In the genomic region with DNA sequence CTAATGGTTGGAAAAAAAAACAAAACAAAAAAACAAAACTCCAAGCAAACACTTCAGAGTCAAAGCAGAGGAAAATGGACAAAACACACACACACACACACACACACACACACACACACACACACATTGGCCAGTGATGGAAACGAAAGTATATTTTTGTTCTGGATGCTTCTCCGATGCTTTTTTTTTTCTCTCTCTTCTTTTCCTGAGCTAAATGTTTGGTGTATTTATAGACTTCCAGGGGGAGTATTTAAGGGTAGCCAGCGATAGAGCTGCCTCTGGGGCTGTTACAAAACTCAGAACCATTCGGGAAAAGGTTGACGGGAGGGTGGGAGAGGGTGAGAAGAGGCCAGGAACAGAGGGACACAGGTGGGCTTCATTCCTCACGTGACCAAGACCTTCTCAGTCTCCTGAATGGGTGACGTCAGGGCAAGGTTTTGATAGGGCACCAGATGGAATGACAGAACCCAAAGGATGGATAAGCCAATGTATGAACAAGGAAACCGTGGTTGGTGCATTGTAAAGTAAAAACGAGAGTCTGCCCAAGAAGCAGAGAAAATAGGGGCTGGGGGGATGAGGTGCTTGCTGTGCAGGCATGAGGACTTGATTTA, we compare ENCODE assay signal across 14 mouse cellular contexts. TPM values are rescaled to one million over a fixed set of nuclear protein-coding genes. Genes with fewer than 3 reads are reported as not detected.
A peak's percentile ranks its signal among the peaks of the same experiment; 100 is the strongest.
DNase-seq lines count a peak whose midpoint lies in the region; ATAC-seq and TF ChIP-seq lines count a peak whose summit lies in the region.
"Had no signal": no experiment of that assay in that cellular context is flagged by ENCODE, and none has a peak within 500 bp of the region (broad histone marks: within the 10 kb centered on the region; RNA-seq: fewer than 3 reads in every experiment).

No protein-coding gene starts in this region.

- no peaks in the 10 kb centered on the region for H3K9me3 ChIP-seq in heart, embryonic 13.5 days
- H3K9me3 ChIP-seq in lung, embryonic 15.5 days, result no peaks in the 10 kb centered on the region
- no peaks in the 10 kb centered on the region for H3K9me3 ChIP-seq in heart, postnatal 0 days (replicated peaks; ENCODE audit: control insufficient read depth, low read length)
- no peaks in the 10 kb centered on the region for H3K9me3 ChIP-seq in stomach, embryonic 16.5 days (replicated peaks; ENCODE audit: control insufficient read depth, low read length)
- H3K9me3 ChIP-seq: embryonic facial prominence, embryonic 13.5 days; liver, embryonic 15.5 days had no signal

- H3K27ac ChIP-seq in heart, embryonic 13.5 days (replicated peaks), result peak overlapping the region; percentile 98
- peak overlapping the region; percentile 81 for H3K27ac ChIP-seq in lung, embryonic 15.5 days
- peak overlapping the region; percentile 98 for H3K27ac ChIP-seq in heart, postnatal 0 days (ENCODE audit: low read depth)
- H3K27ac ChIP-seq in stomach, embryonic 16.5 days (ENCODE audit: low read length), result 0 out of 2 replicates have a peak overlapping the region, but pooled peaks have one; percentile 10
- H3K27ac ChIP-seq: embryonic facial prominence, embryonic 13.5 days; liver, embryonic 15.5 days had no signal

- no peak for DNase-seq in heart, postnatal 4 days
- no peak for DNase-seq in lung, adult 18-20 months
- DNase-seq in heart, postnatal 0 days (ENCODE audit: low spot score), result peak; percentile 62
- DNase-seq in T-cell, adult 2 months (ENCODE audit: low spot score), result no peak
- DNase-seq: cerebellum, postnatal 14 days; kidney, adult 18-20 months; left cerebral cortex, postnatal 4 days had no signal

- no peak overlapping the region for H3K4me2 ChIP-seq in heart, embryonic 13.5 days
- H3K4me2 ChIP-seq in lung, embryonic 15.5 days, result no peak overlapping the region
- no peak overlapping the region for H3K4me2 ChIP-seq in heart, postnatal 0 days (ENCODE audit: low read depth, low read length)
- H3K4me2 ChIP-seq in stomach, embryonic 16.5 days (ENCODE audit: low read depth, low read length), result no peak overlapping the region
- H3K4me2 ChIP-seq: embryonic facial prominence, embryonic 13.5 days; liver, embryonic 15.5 days had no signal

- no peak for TF ChIP-seq CTCF in heart, postnatal 0 days (IDR thresholded peaks at IDR 0.05; ENCODE audit: low read depth)

- no peaks in the 10 kb centered on the region for H3K27me3 ChIP-seq in heart, embryonic 13.5 days (replicated peaks)
- H3K27me3 ChIP-seq in lung, embryonic 15.5 days, result no peaks in the 10 kb centered on the region
- no peaks in the 10 kb centered on the region for H3K27me3 ChIP-seq in heart, postnatal 0 days (ENCODE audit: control insufficient read depth, insufficient read depth, low read length)
- H3K27me3 ChIP-seq in stomach, embryonic 16.5 days (ENCODE audit: control insufficient read depth, insufficient read depth, low read length), result no peaks in the 10 kb centered on the region
- H3K27me3 ChIP-seq: CH12.LX; embryonic facial prominence, embryonic 13.5 days; liver, embryonic 15.5 days; Patski had no signal

- H3K9ac ChIP-seq in heart, embryonic 13.5 days, result peak overlapping the region; percentile 24; the same call in 1 of the 2 replicates
- no peak overlapping the region for H3K9ac ChIP-seq in lung, embryonic 15.5 days
- H3K9ac ChIP-seq in heart, postnatal 0 days (replicated peaks; ENCODE audit: low read depth, low read length), result no peak overlapping the region
- H3K9ac ChIP-seq in stomach, embryonic 16.5 days (ENCODE audit: low read length), result no peak overlapping the region
- H3K9ac ChIP-seq: embryonic facial prominence, embryonic 13.5 days; liver, embryonic 15.5 days had no signal

- no peak for ATAC-seq in heart, embryonic 13.5 days (ENCODE audit: extremely low read depth, insufficient number of reproducible peaks, low FRiP score, low TSS enrichment)
- no peak for ATAC-seq in lung, embryonic 15.5 days (ENCODE audit: borderline replicate concordance, extremely low read depth, low FRiP score, low TSS enrichment)
- no peak for ATAC-seq in heart, postnatal 0 days (ENCODE audit: insufficient read depth, low read depth)
- no peak for ATAC-seq in stomach, embryonic 16.5 days (ENCODE audit: insufficient read depth, low FRiP score)
- ATAC-seq: Patski had no signal

- no peaks in the 10 kb centered on the region for H3K36me3 ChIP-seq in heart, embryonic 13.5 days
- H3K36me3 ChIP-seq in lung, embryonic 15.5 days, result no peaks in the 10 kb centered on the region
- no peaks in the 10 kb centered on the region for H3K36me3 ChIP-seq in heart, postnatal 0 days (replicated peaks; ENCODE audit: control insufficient read depth, insufficient read depth, low read length)
- H3K36me3 ChIP-seq in stomach, embryonic 16.5 days (ENCODE audit: control insufficient read depth, insufficient read depth, low read length), result no peaks in the 10 kb centered on the region
- H3K36me3 ChIP-seq: embryonic facial prominence, embryonic 13.5 days; liver, embryonic 15.5 days had no signal

- 52% methylated on average over 9 of the region's 9 CpGs for WGBS in heart, embryonic 13.5 days
- WGBS in lung, embryonic 15.5 days, result 74% methylated on average over 9 of the region's 9 CpGs
- WGBS in heart, postnatal 0 days, result 34% methylated on average over 9 of the region's 9 CpGs
- 68% methylated on average over 9 of the region's 9 CpGs for WGBS in stomach, embryonic 16.5 days

- no peak overlapping the region for H3K4me3 ChIP-seq in heart, embryonic 13.5 days
- H3K4me3 ChIP-seq in lung, embryonic 15.5 days, result no peak overlapping the region
- no peak overlapping the region for H3K4me3 ChIP-seq in heart, postnatal 0 days (ENCODE audit: low read depth, low read length)
- no peak overlapping the region for H3K4me3 ChIP-seq in stomach, embryonic 16.5 days (replicated peaks; ENCODE audit: low read length)
- H3K4me3 ChIP-seq: embryonic facial prominence, embryonic 13.5 days; liver, embryonic 15.5 days had no signal

- peaks cover 69% of the 10 kb centered on the region for H3K4me1 ChIP-seq in heart, embryonic 13.5 days
- no peaks in the 10 kb centered on the region; the same call in none of the 2 replicates for H3K4me1 ChIP-seq in lung, embryonic 15.5 days
- H3K4me1 ChIP-seq in heart, postnatal 0 days (ENCODE audit: control insufficient read depth, insufficient read depth), result peaks cover 48% of the 10 kb centered on the region
- peaks cover 9% of the 10 kb centered on the region for H3K4me1 ChIP-seq in stomach, embryonic 16.5 days (ENCODE audit: control insufficient read depth, insufficient read depth, low read length)

- no peak for TF ChIP-seq EP300 in heart, postnatal 0 days (IDR thresholded peaks at IDR 0.05; ENCODE audit: low read depth)

RNA-seq across cellular contexts. Expression of a gene that starts 5.5 kb away (rescaled TPM):
- polyA plus RNA-seq in heart, embryonic 13.5 days (2015; fragmentation: Nextera tagmentation; extraction: Ambion mirVana), result 23.8 and 30.7 TPM in 2 replicates
- total RNA-seq in heart, postnatal 4 days (2021), result 10 to 100 TPM; 37.2 to 45.3 TPM
- polyA plus RNA-seq in lung, embryonic 15.5 days (2015; fragmentation: Nextera tagmentation; extraction: Ambion mirVana), result 36.3 and 37.3 TPM in 2 replicates
- total RNA-seq in heart, postnatal 0 days (2014; rRNA removed; ENCODE audit: low replicate concordance), result 36.3 and 43.8 TPM in 2 replicates
- polyA plus RNA-seq in heart, postnatal 0 days (2015; fragmentation: Nextera tagmentation; extraction: Ambion mirVana), result 50.3 and 51.6 TPM in 2 replicates
- polyA plus RNA-seq in stomach, embryonic 16.5 days (2015; fragmentation: Nextera tagmentation; extraction: Ambion mirVana), result 28.5 and 36.0 TPM in 2 replicates

RNA-seq across cellular contexts. Expression of a gene that starts 23.9 kb away (rescaled TPM):
- 1.3 and 1.6 TPM in 2 replicates for polyA plus RNA-seq in heart, embryonic 13.5 days (2015; fragmentation: Nextera tagmentation; extraction: Ambion mirVana)
- total RNA-seq in heart, postnatal 4 days (2021), result 1 to 10 TPM; 3.1 to 3.5 TPM
- polyA plus RNA-seq in lung, embryonic 15.5 days (2015; fragmentation: Nextera tagmentation; extraction: Ambion mirVana), result 3.1 and 3.3 TPM in 2 replicates
- 2.7 and 4.4 TPM in 2 replicates for total RNA-seq in heart, postnatal 0 days (2014; rRNA removed; ENCODE audit: low replicate concordance)
- 1.6 and 2.2 TPM in 2 replicates for polyA plus RNA-seq in heart, postnatal 0 days (2015; fragmentation: Nextera tagmentation; extraction: Ambion mirVana)
- 2.8 and 3.3 TPM in 2 replicates for polyA plus RNA-seq in stomach, embryonic 16.5 days (2015; fragmentation: Nextera tagmentation; extraction: Ambion mirVana)

Comparison
In these comparisons a context has a peak if more than half of its experiments do, and no peak if none do; other contexts are left out.
1. H3K27ac ChIP-seq: peak in every context shown above with its lines; median percentile 98 in heart, embryonic 13.5 days; 98 in heart, postnatal 0 days; 81 in lung, embryonic 15.5 days; 10 in stomach, embryonic 16.5 days.